Mouse (Mus musculus) monocyte, adult 2 months (primary cell): ENCODE data around the gene Lrrc4c.

Experiments used
- DNase-seq, 2 experiments: peaks; one replicate each; pipeline ENCODE4 v3.0.0; 2022; ENCODE audit warnings: low spot score in 2 of 2, low read depth in 1 of 2

The Lrrc4c gene

GRCm38 (mm10) chr2:96796681-96797385 is 478.9 kb downstream of the Lrrc4c start:
- DNase-seq: no peak

DNA sequence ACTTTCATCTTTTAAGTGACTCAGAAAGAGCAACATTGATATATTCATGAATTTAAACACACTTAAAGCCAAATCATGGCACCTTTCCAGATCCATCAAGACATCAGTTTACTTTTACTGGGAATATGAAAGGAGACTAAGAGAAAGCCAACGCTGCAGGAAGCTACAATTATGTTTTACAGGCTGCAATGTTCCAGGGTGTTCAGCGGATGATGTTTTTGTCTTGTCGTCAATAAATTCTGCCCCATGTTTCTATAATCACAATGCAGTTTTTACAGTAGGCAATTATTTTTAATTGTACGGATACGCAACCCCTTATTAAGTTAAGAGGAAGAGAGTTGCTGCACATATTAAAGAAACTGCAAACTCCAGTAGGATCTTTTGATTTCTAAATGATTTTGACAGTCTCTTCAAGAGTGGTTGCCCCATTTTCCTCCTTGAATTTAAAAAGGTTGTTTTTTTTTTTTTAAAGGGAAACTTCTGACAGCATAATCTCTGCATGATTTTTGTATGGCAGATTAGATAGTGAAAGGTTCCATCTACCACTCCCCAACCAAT is 532.9 kb downstream of the Lrrc4c start:
- DNase-seq: no peak

DNA sequence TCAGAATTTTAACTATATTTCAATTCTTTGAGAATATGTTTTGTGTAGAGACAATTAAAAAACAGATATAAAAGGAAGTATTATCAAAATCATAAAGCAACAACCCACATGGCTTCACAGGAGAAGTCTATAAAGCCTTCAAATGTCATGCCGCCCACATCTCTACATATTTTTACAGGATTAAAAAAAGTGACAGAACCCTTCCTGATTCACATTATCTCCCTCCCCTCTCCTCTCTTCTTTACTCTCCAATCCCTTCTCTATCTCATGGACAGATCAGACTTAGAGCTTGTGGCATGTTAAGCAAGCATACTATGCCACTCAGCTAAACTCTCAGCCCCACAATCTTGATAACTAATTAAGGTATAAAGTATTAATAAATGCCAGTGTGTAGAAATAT is 535.8 kb downstream of the Lrrc4c start:
- DNase-seq: no peak

DNA sequence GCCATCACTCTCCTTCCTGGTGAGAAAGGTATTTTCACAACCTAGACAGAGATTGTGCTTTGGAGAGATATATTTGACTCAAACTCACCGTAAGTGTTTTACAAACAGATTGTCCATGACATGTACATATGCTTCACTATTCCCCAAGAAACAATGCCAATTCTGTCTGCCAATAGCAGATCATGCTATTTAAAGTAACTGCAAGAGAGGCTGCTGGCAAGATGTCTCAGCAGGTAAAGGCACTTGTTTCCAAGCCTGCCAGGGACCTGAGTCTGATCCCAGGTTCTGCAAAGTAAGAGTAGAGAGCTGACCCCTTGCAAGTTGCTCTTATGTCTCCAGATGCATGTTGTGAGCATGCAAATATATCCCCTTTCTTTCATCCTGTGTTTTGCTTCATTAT is 558.1 kb downstream of the Lrrc4c start:
- DNase-seq: no peak

- no peak for DNase-seq
Observed at GRCm38 (mm10) chr2:96949531-96949930, 631.6 kb downstream of the Lrrc4c start.

GRCm38 (mm10) chr2:96999521-96999920 is 681.6 kb downstream of the Lrrc4c start:
- no peak for DNase-seq

DNA sequence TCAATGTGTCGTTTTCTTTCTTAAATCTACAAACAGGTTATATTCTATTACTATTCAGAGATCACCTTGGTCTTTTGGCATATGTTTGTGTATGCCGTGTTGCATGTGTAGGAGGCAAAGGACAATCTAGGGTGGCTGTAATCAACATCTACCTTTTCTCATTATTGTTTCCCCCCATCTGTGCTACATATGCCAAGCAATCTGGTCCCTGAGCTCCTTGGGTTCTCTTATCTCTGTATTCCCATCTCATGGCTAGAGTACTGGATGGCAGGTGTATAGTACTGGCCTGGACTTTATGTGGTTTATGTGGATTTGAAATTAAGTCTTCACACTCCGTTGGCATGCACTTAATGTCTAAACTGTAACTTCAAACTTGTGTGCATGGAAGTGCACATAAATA is 700.4 kb downstream of the Lrrc4c start:
- DNase-seq: no peak

- no peak for DNase-seq
Observed at GRCm38 (mm10) chr2:97026991-97027390, 709.0 kb downstream of the Lrrc4c start.

DNA sequence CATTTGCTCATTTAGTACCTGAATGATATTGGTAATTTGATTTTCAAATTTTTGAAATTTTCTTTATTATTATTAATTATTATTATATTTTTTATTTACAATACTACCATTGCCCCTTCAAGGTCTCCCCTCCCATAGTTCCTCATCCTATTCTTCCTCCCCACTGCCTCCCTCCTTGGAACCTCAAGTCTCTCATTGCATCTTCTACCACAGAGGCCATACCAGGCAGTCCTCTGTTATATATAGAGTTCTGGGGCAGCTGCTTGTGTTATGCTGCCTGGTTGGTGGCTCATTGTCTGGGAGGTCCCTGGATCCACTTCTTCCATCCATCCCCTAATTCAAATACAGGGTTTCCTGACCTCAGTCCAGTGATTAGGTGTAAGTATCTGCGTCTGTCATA is 709.6 kb downstream of the Lrrc4c start:
- DNase-seq: no peak

DNA sequence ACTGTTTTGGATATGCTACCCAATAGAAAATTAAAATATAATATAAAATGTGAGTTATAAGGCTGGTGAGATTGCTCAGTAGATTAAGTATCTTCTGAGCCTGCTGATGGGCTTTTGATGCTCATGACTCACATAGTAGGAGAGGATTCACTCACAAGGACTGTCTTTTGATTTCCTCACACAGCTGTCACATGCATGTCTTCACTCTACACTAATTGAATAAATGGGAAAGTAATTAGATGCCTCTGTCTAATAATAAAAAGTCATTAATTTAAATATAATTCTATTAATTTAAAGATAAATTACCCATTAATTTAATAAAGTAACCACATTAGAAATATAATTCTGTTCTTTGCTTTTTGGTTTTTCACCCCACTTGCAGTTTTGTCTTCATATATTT is 718.4 kb downstream of the Lrrc4c start:
- no peak for DNase-seq

DNA sequence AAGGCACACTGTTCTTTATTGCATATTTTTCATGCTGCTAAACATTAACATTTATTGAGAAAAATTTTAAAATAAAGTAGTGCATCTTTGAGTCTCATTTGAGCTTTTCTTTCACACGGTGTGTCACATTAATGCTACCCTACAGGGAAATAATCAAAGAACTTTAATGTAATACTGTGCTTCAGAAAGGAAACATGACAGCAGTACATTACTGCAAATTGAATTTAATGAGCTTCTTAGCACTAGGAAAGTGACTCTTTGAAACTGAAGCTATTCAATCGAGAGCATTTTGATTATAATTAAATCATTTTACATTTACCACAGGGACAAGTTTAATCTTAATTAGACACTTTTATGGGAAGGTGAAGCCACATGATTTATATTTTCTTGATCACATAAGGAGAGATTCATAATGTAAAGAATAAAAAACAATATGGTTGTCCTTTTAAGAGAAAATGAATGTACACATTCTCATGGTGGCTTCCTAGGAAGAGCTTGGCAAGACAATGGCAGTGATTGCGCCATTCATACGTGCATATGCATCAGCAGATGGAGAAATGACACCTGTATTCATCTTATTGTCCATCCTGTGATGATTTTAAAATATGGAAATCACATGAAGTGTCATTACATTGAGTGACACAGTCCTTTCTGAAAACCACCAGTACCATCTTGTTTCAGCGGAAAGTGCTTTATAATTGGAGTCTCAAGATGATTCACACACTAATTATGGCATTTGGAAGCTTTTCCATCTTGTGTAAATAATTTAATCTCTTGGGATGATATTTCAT is 719.2 kb downstream of the Lrrc4c start:
- DNase-seq: no peak

GRCm38 (mm10) chr2:97044016-97044415 is 726.0 kb downstream of the Lrrc4c start:
- no peak for DNase-seq

- no peak for DNase-seq
Observed at GRCm38 (mm10) chr2:97045628-97046027, 727.7 kb downstream of the Lrrc4c start.

DNA sequence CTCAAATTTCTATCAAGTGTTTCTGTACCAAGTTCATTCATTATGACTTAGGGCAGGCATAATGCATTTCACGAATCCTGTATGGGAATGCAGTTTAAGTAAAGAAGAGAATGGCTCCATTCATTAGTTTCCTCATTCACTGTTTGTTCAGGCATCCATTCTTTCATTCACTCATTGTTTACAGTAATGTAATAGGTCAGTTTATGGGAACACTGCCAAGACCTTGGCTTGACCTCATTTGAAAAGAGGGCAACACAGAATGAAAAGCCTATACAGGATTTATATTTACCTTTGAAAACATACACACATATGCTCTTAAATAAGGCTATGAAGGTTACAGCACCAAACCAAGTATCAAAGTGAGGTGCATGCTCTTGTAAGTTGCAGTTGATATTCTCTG is 762.2 kb downstream of the Lrrc4c start:
- no peak for DNase-seq

DNA sequence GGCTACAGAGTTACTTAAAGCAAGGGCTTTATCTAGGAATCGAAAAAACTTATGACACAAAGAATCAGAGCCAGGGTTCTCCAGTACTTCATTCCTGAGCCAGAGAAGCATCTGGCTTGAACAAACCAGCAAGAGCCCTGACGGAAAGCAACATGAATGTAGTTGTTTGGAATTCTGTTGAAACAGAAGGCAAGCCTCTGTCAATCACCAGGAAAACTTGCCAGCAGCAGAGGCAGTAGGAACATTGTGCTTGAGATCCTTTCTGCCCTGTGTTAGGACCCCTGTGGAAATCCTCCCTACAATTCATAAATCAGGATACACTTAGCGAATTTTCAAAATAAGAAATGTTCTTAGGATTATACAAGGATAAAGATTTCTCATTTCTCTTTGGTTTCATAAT is 780.0 kb downstream of the Lrrc4c start:
- no peak for DNase-seq

- no peak for DNase-seq
Observed at GRCm38 (mm10) chr2:97103398-97104162, 785.6 kb downstream of the Lrrc4c start.

- no peak for DNase-seq
Observed at GRCm38 (mm10) chr2:97124246-97124645, 806.3 kb downstream of the Lrrc4c start.

DNA sequence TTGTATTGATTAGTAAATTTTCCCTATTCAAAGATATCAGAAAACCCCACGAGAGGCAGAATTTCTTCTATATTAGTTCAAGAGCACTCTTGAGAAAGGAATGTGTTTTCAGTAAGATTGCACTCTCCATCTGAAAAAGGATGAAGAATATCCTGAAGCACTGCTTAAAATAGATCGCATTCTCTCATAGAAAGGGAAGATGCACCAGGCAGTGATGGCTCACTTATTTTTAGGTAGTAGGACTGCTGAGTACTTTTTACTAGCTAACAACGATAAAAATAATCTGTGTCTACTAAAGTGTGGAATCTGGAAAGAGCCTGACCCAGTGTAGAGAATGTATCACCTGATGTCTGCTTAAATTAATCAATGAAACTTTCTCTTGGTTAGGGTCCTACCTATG is 820.5 kb downstream of the Lrrc4c start:
- DNase-seq: no peak

DNA sequence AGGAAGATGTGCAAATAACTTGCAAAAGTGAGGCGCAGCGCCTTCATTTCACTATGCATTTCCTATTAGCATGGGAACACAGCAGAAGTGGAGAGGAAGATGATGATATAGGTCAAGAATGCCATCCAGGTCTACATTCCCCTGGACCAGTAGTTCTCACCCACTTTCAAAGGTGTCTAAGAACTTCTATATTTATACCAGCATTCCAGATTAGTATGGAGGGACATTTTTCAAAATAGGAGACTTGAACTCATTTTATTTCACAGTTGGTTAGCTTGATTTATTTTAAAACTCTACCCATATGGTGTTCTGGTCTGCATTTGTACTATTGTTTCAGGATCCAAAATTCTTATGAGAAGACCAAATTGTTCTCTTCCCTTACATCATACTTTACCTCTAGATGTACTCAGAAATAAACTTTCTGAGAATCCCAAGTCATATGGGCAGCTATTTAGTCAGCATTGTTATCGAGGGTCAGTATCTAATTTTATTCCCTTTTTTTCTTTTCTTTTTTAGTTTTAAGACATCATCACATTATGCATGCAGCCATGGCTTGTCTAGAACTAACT is 833.7 kb downstream of the Lrrc4c start:
- no peak for DNase-seq

GRCm38 (mm10) chr2:97165745-97166144 is 847.8 kb downstream of the Lrrc4c start:
- no peak for DNase-seq

- no peak for DNase-seq
Observed at GRCm38 (mm10) chr2:97178399-97178798, 860.4 kb downstream of the Lrrc4c start.
